Mouse (Mus musculus) myocyte (in vitro differentiated cells): ENCODE results near the gene Ubtd2.

Experiments
- E2F4 ChIP-seq: IDR thresholded peaks from one replicate; pipeline ENCODE4 v1.6.1; 2011; ENCODE audit warnings: mild to moderate bottlenecking, control low read depth, moderate library complexity; ENCODE audit not compliant: insufficient read depth
- MAX ChIP-seq: IDR thresholded peaks from one replicate; pipeline ENCODE4 v1.6.1; 2011; ENCODE audit warnings: low read depth, mild to moderate bottlenecking, control low read depth
- MYOD1 ChIP-seq, 3 experiments: IDR thresholded peaks; one replicate each; pipeline ENCODE4 v1.6.1; 2011; ENCODE audit warnings: control low read depth in 2 of 3, low read depth in 2 of 3, mild to moderate bottlenecking in 2 of 3, moderate library complexity in 1 of 3; ENCODE audit not compliant: insufficient read length in 2 of 3, control insufficient read depth in 1 of 3
- MYOG ChIP-seq, 3 experiments: IDR thresholded peaks; one replicate each; pipeline ENCODE4 v1.6.1; 2011; ENCODE audit warnings: control low read depth in 2 of 3, low read depth in 2 of 3, mild to moderate bottlenecking in 2 of 3; ENCODE audit not compliant: insufficient read length in 2 of 3, control insufficient read depth in 1 of 3, insufficient read depth in 1 of 3
- POLR2A ChIP-seq: IDR thresholded peaks from one replicate; pipeline ENCODE4 v1.6.1; 2011; ENCODE audit warnings: low read depth, mild to moderate bottlenecking, control low read depth, moderate library complexity; ENCODE audit not compliant: insufficient read length
- REST ChIP-seq: IDR thresholded peaks from one replicate; pipeline ENCODE4 v1.6.1; 2011; ENCODE audit warnings: mild to moderate bottlenecking, control low read depth, moderate library complexity; ENCODE audit not compliant: insufficient read depth, insufficient read length
- SRF ChIP-seq: IDR thresholded peaks from one replicate; pipeline ENCODE4 v1.6.1; 2011; ENCODE audit warnings: low read depth; ENCODE audit not compliant: control insufficient read depth, insufficient read length
- TCF12 ChIP-seq: IDR thresholded peaks from one replicate; pipeline ENCODE4 v1.6.1; 2011; ENCODE audit warnings: mild to moderate bottlenecking, control low read depth; ENCODE audit not compliant: poor library complexity, insufficient read depth, severe bottlenecking
- USF1 ChIP-seq: IDR thresholded peaks from one replicate; pipeline ENCODE4 v1.6.1; 2011; ENCODE audit warnings: low read depth, mild to moderate bottlenecking, control low read depth, moderate library complexity

DNA sequence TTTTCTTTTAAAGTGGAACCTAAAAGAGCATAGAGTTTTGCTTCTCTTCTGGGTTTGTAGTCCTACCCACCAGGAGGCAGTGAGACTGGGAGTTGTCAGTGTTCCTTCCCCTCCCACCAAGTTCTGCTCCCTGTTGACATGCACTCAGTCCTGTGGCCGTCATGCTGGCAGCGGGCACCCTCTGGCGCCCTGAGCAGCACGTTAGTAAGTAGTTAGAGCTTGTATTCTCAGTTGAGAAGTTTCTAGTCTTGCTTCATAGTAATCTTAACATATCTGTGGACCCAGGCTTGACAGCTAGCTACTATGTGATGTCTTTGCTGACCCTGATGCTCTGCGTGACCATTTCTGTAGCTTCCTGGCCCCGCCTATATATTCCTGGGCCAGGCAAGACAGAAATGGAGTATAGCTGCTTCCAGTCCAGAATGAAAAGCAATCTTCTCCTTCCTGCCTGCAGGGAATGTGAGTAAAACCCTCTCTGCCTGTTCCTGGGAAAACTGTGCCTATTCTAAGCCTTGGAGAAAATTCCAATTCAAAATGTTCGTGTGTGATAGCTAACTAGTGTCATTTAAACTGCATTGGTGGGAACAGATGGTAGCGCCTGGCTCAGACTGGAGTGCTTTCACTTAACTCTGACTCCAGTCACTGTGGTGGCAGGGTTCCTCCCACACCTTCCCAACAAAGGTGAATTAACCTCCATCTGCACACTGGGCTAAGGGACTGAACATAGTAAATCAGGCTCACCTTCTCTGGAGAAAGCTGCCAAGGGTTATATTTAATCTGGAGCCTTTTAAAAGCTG, 61.9 kb downstream of the Ubtd2 start:
- TF ChIP-seq POLR2A (no peak), USF1 (no peak), SRF (no peak), MAX (no peak), REST (no peak), MYOD1 (IDR thresholded peaks at IDR 0.05; ENCODE audit: control insufficient read depth in 1 of 3, insufficient read length in 2 of 3, low read depth in 2 of 3) (no peak), E2F4 (no peak), MYOG (IDR thresholded peaks at IDR 0.05; ENCODE audit: control insufficient read depth in 1 of 3, insufficient read depth in 1 of 3, insufficient read length in 2 of 3, low read depth in 2 of 3) (no peak), TCF12 (no peak)
